Mouse (Mus musculus) liver, embryonic 11.5 days (tissue): ENCODE results near the gene Olfr979. TPM values are rescaled to one million over a fixed set of nuclear protein-coding genes. Genes with fewer than 3 reads are reported as not detected.
"Not testable (repeated sequence)": the region's sequence is repeated elsewhere in the genome, so short reads cannot be mapped to it uniquely, and the experiment has no call there.

Experiments used
- ATAC-seq: fragments of 200-750 bp; cut with Nextera tagmentation; replicated peaks from 2 replicates; pipeline ENCODE4 v1.8.0; 2017; ENCODE audit warnings: moderate number of reproducible peaks, mild to moderate bottlenecking, moderate TSS enrichment, moderate library complexity; ENCODE audit not compliant: low FRiP score
- DNase-seq: peaks from one replicate; pipeline ENCODE4 v3.0.0-alpha.2; 2017; ENCODE audit warnings: low spot score
- H3K27ac ChIP-seq: fragments of 300-500 bp; sonication (generic); 2 replicates; pipeline ENCODE4 v1.5.1; 2014; ENCODE audit warnings: mild to moderate bottlenecking, low read depth, low read length, control low read depth
- H3K27me3 ChIP-seq: fragments of 300-500 bp; sonication (generic); replicated peaks from 2 replicates; pipeline ENCODE4 v1.6.1; 2014; ENCODE audit warnings: low read length, mixed read lengths; ENCODE audit not compliant: control insufficient read depth, insufficient read depth
- H3K36me3 ChIP-seq: fragments of 300-500 bp; sonication (generic); 2 replicates; pipeline ENCODE4 v1.6.1; 2014; ENCODE audit warnings: mild to moderate bottlenecking, low read length, moderate library complexity, mixed read lengths; ENCODE audit not compliant: control insufficient read depth, insufficient read depth
- H3K4me1 ChIP-seq: fragments of 300-500 bp; sonication (generic); replicated peaks from 2 replicates; pipeline ENCODE4 v1.6.1; 2014; ENCODE audit warnings: low read length, mixed read lengths; ENCODE audit not compliant: control insufficient read depth, insufficient read depth
- H3K4me2 ChIP-seq: fragments of 300-500 bp; sonication (generic); 2 replicates; pipeline ENCODE4 v1.6.1; 2014; ENCODE audit warnings: mild to moderate bottlenecking, control low read depth, moderate library complexity
- H3K4me3 ChIP-seq: fragments of 300-500 bp; sonication (generic); 2 replicates; pipeline ENCODE4 v1.5.1; 2014; ENCODE audit warnings: low read depth, low read length, control low read depth
- H3K9ac ChIP-seq: fragments of 300-500 bp; sonication (generic); 2 replicates; pipeline ENCODE4 v1.6.1; 2014; ENCODE audit warnings: low read depth, low read length, control low read depth
- H3K9me3 ChIP-seq: fragments of 300-500 bp; sonication (generic); 2 replicates; pipeline ENCODE4 v1.6.1; 2016; ENCODE audit warnings: low read length, inconsistent platforms, mixed read lengths; ENCODE audit not compliant: control insufficient read depth
- WGBS: fragments of 180-500 bp; shearing (Covaris S2); extraction: QIAGEN DNeasy Blood & Tissue Kit; methylation state at CpG from one replicate; pipeline ENCODE4 v1.1.7; 2014; 5-methylcytosine and 5-hydroxymethylcytosine counted together
- polyA plus RNA-seq: library from polyadenylated mRNA; unstranded; fragments of >200 nt; fragmentation: Nextera tagmentation; extraction: Ambion mirVana; gene quantifications from 2 replicates; pipeline ENCODE4 v1.2.1, GENCODE M21; 2014

Gene Olfr979
- polyA plus RNA-seq: not detected in 2 replicates

GRCm38 (mm10) chr9:40003365-40003764 lies at the start of gene Olfr979:
Gene Olfr979, minus strand, starts transcription at chr9:40003465.
- Histone ChIP-seq H3K9me3 (no peaks in the 10 kb centered on the region), H3K4me3 (no peak within 1 kb of the TSS), H3K4me1 (no peaks in the 10 kb centered on the region), H3K9ac (no peak within 1 kb of the TSS), H3K4me2 (no peak within 1 kb of the TSS), H3K27me3 (no peaks in the 10 kb centered on the region), H3K27ac (no peak within 1 kb of the TSS), H3K36me3 (no peaks in the 10 kb centered on the region)
- DNase-seq: no peak
- 87% methylated on average over 1 of the region's 1 CpGs for WGBS
- no peak for ATAC-seq

GRCm38 (mm10) chr9:40050138-40050537 lies 46.9 kb upstream of the Olfr979 start:
- ATAC-seq: no peak
- no peaks in the 10 kb centered on the region for H3K9me3 ChIP-seq
- no peak overlapping the region for H3K27ac ChIP-seq
- no peaks in the 10 kb centered on the region for H3K36me3 ChIP-seq
- 88% methylated on average over 19 of the region's 19 CpGs for WGBS
- no peak for DNase-seq
- no peak overlapping the region for H3K4me3 ChIP-seq
- H3K9ac ChIP-seq: no peak overlapping the region
- no peak overlapping the region for H3K4me2 ChIP-seq
- no peaks in the 10 kb centered on the region for H3K27me3 ChIP-seq
- H3K4me1 ChIP-seq: no peaks in the 10 kb centered on the region

GRCm38 (mm10) chr9:40021164-40021563 lies 17.9 kb upstream of the Olfr979 start, which contains the start of gene Olfr981:
Gene Olfr981, plus strand, starts transcription at chr9:40021464.
- DNase-seq: no peak
- Histone ChIP-seq H3K4me3 (no peak within 1 kb of the TSS), H3K9ac (no peak within 1 kb of the TSS), H3K36me3 (no peaks in the 10 kb centered on the region), H3K27ac (no peak within 1 kb of the TSS), H3K4me1 (no peaks in the 10 kb centered on the region), H3K4me2 (no peak within 1 kb of the TSS), H3K27me3 (no peaks in the 10 kb centered on the region), H3K9me3 (no peaks in the 10 kb centered on the region)
- 66% methylated on average over 2 of the region's 2 CpGs for WGBS
- ATAC-seq: no peak

GRCm38 (mm10) chr9:40009482-40009881 lies 6.2 kb upstream of the Olfr979 start, which contains the start of gene Olfr980:
Gene Olfr980, minus strand, starts transcription at chr9:40009582.
- H3K27me3 ChIP-seq: no peaks in the 10 kb centered on the region
- 86% methylated on average over 1 of the region's 1 CpGs for WGBS
- H3K9me3 ChIP-seq: no peaks in the 10 kb centered on the region

GRCm38 (mm10) chr9:39991813-39992212 lies 11.5 kb downstream of the Olfr979 start, which contains the start of gene Olfr978:
Gene Olfr978, plus strand, starts transcription at chr9:39992113.
- no peak within 1 kb of the TSS for H3K4me2 ChIP-seq
- no peaks in the 10 kb centered on the region for H3K4me1 ChIP-seq
- no peaks in the 10 kb centered on the region for H3K36me3 ChIP-seq
- no peak for ATAC-seq
- DNase-seq: no peak
- H3K27me3 ChIP-seq: no peaks in the 10 kb centered on the region
- 81% methylated on average over 2 of the region's 2 CpGs for WGBS
- no peak within 1 kb of the TSS for H3K4me3 ChIP-seq
- no peak within 1 kb of the TSS for H3K27ac ChIP-seq
- H3K9ac ChIP-seq: no peak within 1 kb of the TSS
- H3K9me3 ChIP-seq: no peaks in the 10 kb centered on the region

More at GRCm38 (mm10) chr9:40009482-40009881, 6.2 kb upstream of the Olfr979 start, which contains the start of gene Olfr980:
- no peak for DNase-seq
- ATAC-seq: no peak
- no peaks in the 10 kb centered on the region for H3K4me1 ChIP-seq
- H3K9ac ChIP-seq: no peak within 1 kb of the TSS
- H3K27ac ChIP-seq: no peak within 1 kb of the TSS
- no peak within 1 kb of the TSS for H3K4me3 ChIP-seq
- no peak within 1 kb of the TSS for H3K4me2 ChIP-seq
- no peaks in the 10 kb centered on the region for H3K36me3 ChIP-seq

GRCm38 (mm10) chr9:39976581-39977145 lies 26.6 kb downstream of the Olfr979 start:
- not testable (repeated sequence) for H3K9me3 ChIP-seq, DNase-seq, H3K4me2 ChIP-seq, H3K4me1 ChIP-seq, H3K27ac ChIP-seq, H3K36me3 ChIP-seq, H3K9ac ChIP-seq, H3K27me3 ChIP-seq, H3K4me3 ChIP-seq, ATAC-seq
- 76% methylated on average over 1 of the region's 1 CpGs for WGBS

GRCm38 (mm10) chr9:39961033-39961432 lies 42.2 kb downstream of the Olfr979 start, which contains the start of gene Olfr976:
Gene Olfr976, minus strand, starts transcription at chr9:39961133.
- not testable (repeated sequence) for DNase-seq, H3K27me3 ChIP-seq, H3K4me1 ChIP-seq, ATAC-seq, H3K27ac ChIP-seq, H3K4me3 ChIP-seq, H3K36me3 ChIP-seq, H3K9me3 ChIP-seq, H3K4me2 ChIP-seq, H3K9ac ChIP-seq
- 82% methylated on average over 7 of the region's 9 CpGs for WGBS

- no peaks in the 10 kb centered on the region for H3K27me3 ChIP-seq
- ATAC-seq: no peak
- H3K4me1 ChIP-seq: no peaks in the 10 kb centered on the region
- H3K9me3 ChIP-seq: no peaks in the 10 kb centered on the region
- DNase-seq: no peak
- H3K4me3 ChIP-seq: no peak within 1 kb of the TSS
- H3K27ac ChIP-seq: no peak within 1 kb of the TSS
- no peak within 1 kb of the TSS for H3K4me2 ChIP-seq
- WGBS: 54% methylated on average over 1 of the region's 1 CpGs
- no peak within 1 kb of the TSS for H3K9ac ChIP-seq
- no peaks in the 10 kb centered on the region for H3K36me3 ChIP-seq
These were observed 51.3 kb downstream of the Olfr979 start, which contains the start of gene Olfr975 for GRCm38 (mm10) chr9:39951946-39952345. Gene Olfr975, minus strand, starts transcription at chr9:39952046.
